Mouse (Mus musculus) liver, embryonic 14.5 days (tissue): ENCODE data around the gene Nr2c2ap.

Experiments used
- CTCF ChIP-seq: IDR thresholded peaks from 2 replicates; pipeline ENCODE4 v1.5.1; 2016; ENCODE audit warnings: antibody characterized with exemption, low read depth, control low read depth
- EP300 ChIP-seq: IDR thresholded peaks from 2 replicates; pipeline ENCODE4 v1.6.1; 2016; ENCODE audit warnings: antibody characterized with exemption, low read depth

DNA sequence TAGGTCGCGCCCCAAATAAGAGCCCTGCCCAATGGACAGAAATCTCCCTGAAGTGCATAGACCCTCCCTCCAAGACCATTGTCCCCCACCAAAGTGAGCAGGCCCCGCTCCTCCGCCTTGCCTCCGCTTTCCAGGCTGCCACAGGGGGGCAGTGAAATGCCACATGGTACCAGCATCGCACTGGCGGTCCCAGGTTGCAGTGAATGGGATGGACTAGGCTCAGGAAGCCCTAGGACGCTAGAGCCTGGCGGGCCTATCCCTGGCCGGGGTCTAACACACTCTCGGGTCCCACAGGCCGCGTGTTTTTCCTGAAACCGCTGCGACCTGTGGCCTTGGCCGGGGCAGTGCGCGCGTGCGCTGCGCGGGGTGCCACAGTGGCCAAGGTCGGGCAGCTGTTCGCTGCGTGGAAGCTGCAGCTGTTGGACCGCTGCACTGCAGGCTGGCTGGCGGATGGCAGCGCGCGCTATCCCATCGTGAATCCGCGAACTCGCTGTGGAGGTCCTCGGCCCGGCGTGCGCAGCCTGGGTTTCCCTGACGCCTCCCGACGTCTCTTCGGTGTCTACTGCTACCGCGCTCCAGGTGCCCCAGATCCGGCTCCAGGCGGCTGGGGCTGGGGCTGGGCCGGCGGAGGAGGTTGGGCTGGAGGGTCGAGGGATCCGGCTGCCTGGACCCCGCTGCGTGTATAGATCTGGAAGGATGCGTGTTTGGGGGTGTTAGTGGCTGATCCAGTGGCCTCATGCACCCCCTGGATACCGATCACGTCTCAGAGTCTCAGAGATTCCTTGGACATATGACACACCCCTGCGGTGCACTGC, 43.1 kb upstream of the Nr2c2ap start:
- TF ChIP-seq CTCF, result peak; percentile 79
- no peak for TF ChIP-seq EP300
